Mouse (Mus musculus) liver, embryonic 11.5 days (tissue): ENCODE results near the gene Rhbdf2. TPM values are rescaled to one million over a fixed set of nuclear protein-coding genes. Genes with fewer than 3 reads are reported as not detected.

Experiments used
- ATAC-seq: fragments of 200-750 bp; cut with Nextera tagmentation; replicated peaks from 2 replicates; pipeline ENCODE4 v1.8.0; 2017; ENCODE audit warnings: moderate number of reproducible peaks, mild to moderate bottlenecking, moderate TSS enrichment, moderate library complexity; ENCODE audit not compliant: low FRiP score
- DNase-seq: peaks from one replicate; pipeline ENCODE4 v3.0.0-alpha.2; 2017; ENCODE audit warnings: low spot score
- H3K27ac ChIP-seq: fragments of 300-500 bp; sonication (generic); 2 replicates; pipeline ENCODE4 v1.5.1; 2014; ENCODE audit warnings: mild to moderate bottlenecking, low read depth, low read length, control low read depth
- H3K27me3 ChIP-seq: fragments of 300-500 bp; sonication (generic); replicated peaks from 2 replicates; pipeline ENCODE4 v1.6.1; 2014; ENCODE audit warnings: low read length, mixed read lengths; ENCODE audit not compliant: control insufficient read depth, insufficient read depth
- H3K36me3 ChIP-seq: fragments of 300-500 bp; sonication (generic); 2 replicates; pipeline ENCODE4 v1.6.1; 2014; ENCODE audit warnings: mild to moderate bottlenecking, low read length, moderate library complexity, mixed read lengths; ENCODE audit not compliant: control insufficient read depth, insufficient read depth
- H3K4me1 ChIP-seq: fragments of 300-500 bp; sonication (generic); replicated peaks from 2 replicates; pipeline ENCODE4 v1.6.1; 2014; ENCODE audit warnings: low read length, mixed read lengths; ENCODE audit not compliant: control insufficient read depth, insufficient read depth
- H3K4me2 ChIP-seq: fragments of 300-500 bp; sonication (generic); 2 replicates; pipeline ENCODE4 v1.6.1; 2014; ENCODE audit warnings: mild to moderate bottlenecking, control low read depth, moderate library complexity
- H3K4me3 ChIP-seq: fragments of 300-500 bp; sonication (generic); 2 replicates; pipeline ENCODE4 v1.5.1; 2014; ENCODE audit warnings: low read depth, low read length, control low read depth
- H3K9ac ChIP-seq: fragments of 300-500 bp; sonication (generic); 2 replicates; pipeline ENCODE4 v1.6.1; 2014; ENCODE audit warnings: low read depth, low read length, control low read depth
- H3K9me3 ChIP-seq: fragments of 300-500 bp; sonication (generic); 2 replicates; pipeline ENCODE4 v1.6.1; 2016; ENCODE audit warnings: low read length, inconsistent platforms, mixed read lengths; ENCODE audit not compliant: control insufficient read depth
- WGBS: fragments of 180-500 bp; shearing (Covaris S2); extraction: QIAGEN DNeasy Blood & Tissue Kit; methylation state at CpG from one replicate; pipeline ENCODE4 v1.1.7; 2014; 5-methylcytosine and 5-hydroxymethylcytosine counted together
- polyA plus RNA-seq: library from polyadenylated mRNA; unstranded; fragments of >200 nt; fragmentation: Nextera tagmentation; extraction: Ambion mirVana; gene quantifications from 2 replicates; pipeline ENCODE4 v1.2.1, GENCODE M21; 2014

Rhbdf2 gene
- polyA plus RNA-seq, 1 experiment from 2014 or later = 10.6 TPM

DNA sequence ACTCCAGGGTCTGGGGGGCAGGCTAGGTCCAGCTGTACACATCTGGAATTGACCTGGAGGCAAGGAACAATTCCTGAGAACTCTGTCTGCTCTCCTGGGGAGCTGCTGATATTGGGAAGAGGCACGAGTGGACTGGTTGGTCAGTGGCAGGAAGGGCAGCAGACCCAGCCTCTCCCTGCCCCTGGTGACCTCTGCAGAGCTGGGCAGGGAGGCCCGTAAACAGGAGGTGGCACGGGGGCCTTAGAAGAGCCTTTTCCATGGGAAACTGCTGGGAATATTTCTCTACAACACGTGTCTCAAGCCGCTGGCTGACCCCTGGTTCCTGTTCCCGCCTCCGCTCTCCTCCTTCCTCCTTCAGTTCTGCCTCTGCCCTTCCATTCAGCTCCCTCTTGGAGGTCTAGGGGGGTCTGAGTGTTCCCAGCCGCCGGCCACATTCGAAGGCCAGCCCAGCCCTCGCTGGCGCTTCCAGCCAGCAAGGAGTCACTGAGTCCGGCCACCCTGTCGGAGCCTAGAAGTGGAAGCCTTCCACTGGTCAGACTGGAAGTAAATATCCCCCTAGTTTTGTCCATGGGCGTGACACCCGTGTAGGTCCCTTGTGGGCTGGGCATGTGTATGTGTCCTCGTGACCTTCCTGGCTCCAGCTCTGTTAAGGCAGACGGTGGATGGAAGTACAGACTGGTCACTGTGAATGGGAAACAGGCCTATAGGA is 21.5 kb upstream of the Rhbdf2 start:
- no peak overlapping the region for H3K4me2 ChIP-seq
- peak overlapping the region; percentile 31; the same call in 1 of the 2 replicates for H3K9ac ChIP-seq
- H3K9me3 ChIP-seq = no peaks in the 10 kb centered on the region
- no peak for ATAC-seq
- no peak overlapping the region for H3K4me3 ChIP-seq
- H3K4me1 ChIP-seq = peaks cover 41% of the 10 kb centered on the region
- 62% methylated on average over 18 of the region's 18 CpGs for WGBS
- H3K27me3 ChIP-seq = peaks cover 28% of the 10 kb centered on the region
- no peak for DNase-seq
- H3K27ac ChIP-seq = peak overlapping the region; percentile 79; the same call in 1 of the 2 replicates
- no peaks in the 10 kb centered on the region for H3K36me3 ChIP-seq

DNA sequence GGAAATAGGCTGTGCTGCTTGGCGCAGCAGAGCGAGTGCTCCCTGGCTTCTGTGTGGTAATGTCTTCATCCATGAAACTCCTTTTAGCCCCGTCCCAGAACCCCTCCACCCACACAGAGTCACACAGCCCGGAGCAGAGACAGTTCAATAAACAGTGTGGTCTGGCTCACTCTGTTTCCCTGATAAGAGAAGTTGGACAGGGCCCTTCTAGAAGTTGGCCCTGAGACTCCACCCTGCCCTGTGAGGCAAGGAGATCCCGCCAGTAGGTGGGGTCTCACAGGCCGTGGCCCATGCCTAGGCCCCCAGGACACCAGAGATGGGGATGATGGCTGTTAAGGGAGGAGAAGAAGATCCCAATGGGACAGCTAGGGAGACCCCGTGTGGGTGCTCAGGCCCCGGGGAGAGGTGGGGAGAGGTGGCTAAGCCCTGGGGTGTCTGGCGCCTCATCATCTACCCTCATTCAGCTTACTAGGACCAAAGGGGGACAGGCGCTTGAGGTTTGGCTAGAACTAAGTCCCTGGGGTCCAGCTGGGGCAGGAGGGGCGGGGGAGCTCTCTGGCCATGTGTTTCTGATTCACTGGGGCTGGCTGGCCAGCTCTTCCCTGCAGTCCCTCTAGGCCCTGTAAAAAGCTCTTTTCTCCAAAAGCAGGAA is 20.6 kb upstream of the Rhbdf2 start:
- Histone ChIP-seq H3K9me3 (no peaks in the 10 kb centered on the region), H3K4me2 (peak overlapping the region; percentile 35), H3K9ac (peak overlapping the region; percentile 57), H3K4me3 (no peak overlapping the region), H3K27me3 (peaks cover 19% of the 10 kb centered on the region), H3K36me3 (no peaks in the 10 kb centered on the region), H3K4me1 (peaks cover 40% of the 10 kb centered on the region), H3K27ac (peak overlapping the region; percentile 79)
- DNase-seq (peak; percentile 55), ATAC-seq (peak; percentile 89)
- WGBS = 34% methylated on average over 11 of the region's 11 CpGs

DNA sequence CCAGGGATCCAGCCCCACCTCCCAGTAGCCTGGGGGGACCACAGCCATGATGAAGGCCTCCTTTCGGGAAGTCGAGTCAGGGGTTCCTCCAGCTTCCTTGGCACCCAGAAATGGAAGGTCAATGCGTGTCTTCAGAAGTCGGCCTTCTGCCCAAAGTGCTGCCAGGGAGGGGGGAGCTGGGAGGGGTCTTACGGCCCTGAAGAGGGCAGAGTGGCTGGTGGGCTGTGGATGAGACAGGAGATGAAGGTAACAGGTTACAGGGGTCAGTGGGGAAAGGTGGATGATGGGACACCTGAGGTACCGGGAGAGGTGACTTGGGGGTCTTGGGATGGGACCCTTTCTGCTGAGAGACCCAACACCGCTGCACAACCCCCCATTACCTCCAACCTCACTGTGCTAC is 20.0 kb upstream of the Rhbdf2 start:
- no peak overlapping the region for H3K9ac ChIP-seq
- peak overlapping the region; percentile 79; the same call in 1 of the 2 replicates for H3K27ac ChIP-seq

DNA sequence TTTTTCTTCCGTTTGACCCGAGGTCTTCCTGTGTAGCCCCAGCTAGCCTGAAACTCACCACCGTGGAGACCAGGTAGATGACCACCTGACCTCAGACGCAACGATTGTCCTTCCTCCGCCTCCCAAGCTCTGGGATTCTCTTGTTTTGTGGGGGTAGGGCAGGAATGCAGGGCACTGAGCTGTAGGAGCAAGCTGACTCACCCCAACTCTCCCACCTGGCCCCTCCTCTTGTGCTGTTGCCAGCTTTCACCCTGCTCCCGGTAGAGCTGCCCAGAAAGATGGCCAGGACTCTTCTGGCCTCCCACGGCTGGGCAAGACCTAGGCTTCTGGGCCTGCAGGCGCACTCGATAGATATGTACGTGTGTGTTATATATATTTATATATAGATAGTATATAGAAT is 19.3 kb upstream of the Rhbdf2 start:
- ATAC-seq (no peak), DNase-seq (no peak)
- peaks cover 36% of the 10 kb centered on the region for H3K4me1 ChIP-seq
- no peak overlapping the region for H3K9ac ChIP-seq
- 68% methylated on average over 11 of the region's 11 CpGs for WGBS
- H3K27ac ChIP-seq = no peak overlapping the region
- peaks cover 6% of the 10 kb centered on the region; the same call in 1 of the 2 replicates for H3K27me3 ChIP-seq
- H3K36me3 ChIP-seq = no peaks in the 10 kb centered on the region
- no peak overlapping the region for H3K4me3 ChIP-seq
- no peaks in the 10 kb centered on the region for H3K9me3 ChIP-seq
- H3K4me2 ChIP-seq = no peak overlapping the region

More for the DNA sequence above, 20.0 kb upstream of the Rhbdf2 start:
- Histone ChIP-seq H3K36me3 (no peaks in the 10 kb centered on the region), H3K4me3 (no peak overlapping the region), H3K9me3 (no peaks in the 10 kb centered on the region), H3K4me2 (no peak overlapping the region), H3K27me3 (peaks cover 12% of the 10 kb centered on the region; the same call in 1 of the 2 replicates), H3K4me1 (peaks cover 39% of the 10 kb centered on the region)
- ATAC-seq (no peak), DNase-seq (no peak)
- 85% methylated on average over 7 of the region's 7 CpGs for WGBS

DNA sequence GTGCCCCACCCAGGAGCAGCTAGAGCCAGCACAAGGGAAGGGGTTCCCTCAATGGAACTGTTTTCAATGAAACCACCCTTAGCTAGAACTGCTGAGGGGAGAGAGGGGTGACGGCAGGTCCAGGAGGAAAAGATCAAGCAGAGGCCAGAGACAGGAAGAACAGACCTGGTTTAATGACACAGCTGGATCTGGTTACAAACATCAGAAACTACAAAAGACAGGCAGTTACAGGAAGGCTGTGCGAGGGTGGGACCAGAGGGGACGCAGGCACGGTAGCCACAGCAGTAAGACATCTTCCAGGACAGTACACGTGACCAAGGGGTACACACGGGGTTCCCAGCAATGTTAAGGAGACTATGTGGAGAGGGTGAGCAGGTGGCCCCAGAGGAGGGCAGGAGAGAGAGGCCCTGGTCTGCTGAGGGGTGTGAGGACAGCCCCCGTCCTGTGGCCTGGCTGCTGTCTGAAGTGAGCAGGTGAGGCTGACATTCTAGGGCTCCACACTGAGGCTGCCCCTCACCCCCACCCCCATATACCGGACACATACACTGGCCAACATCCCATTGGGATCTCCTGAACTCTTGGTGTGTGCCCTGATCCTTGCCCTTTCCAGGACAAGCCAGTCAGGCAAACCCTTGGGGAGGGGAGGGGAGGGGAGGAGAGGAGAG is 18.8 kb upstream of the Rhbdf2 start:
- H3K9ac ChIP-seq = no peak overlapping the region
- H3K36me3 ChIP-seq = no peaks in the 10 kb centered on the region
- ATAC-seq (no peak), DNase-seq (no peak)
- WGBS = 60% methylated on average over 8 of the region's 8 CpGs
- no peak overlapping the region for H3K27ac ChIP-seq
- H3K4me2 ChIP-seq = no peak overlapping the region
- H3K27me3 ChIP-seq = peaks cover 2% of the 10 kb centered on the region; the same call in 1 of the 2 replicates
- H3K4me1 ChIP-seq = peaks cover 36% of the 10 kb centered on the region
- H3K4me3 ChIP-seq = no peak overlapping the region
- H3K9me3 ChIP-seq = no peaks in the 10 kb centered on the region

DNA sequence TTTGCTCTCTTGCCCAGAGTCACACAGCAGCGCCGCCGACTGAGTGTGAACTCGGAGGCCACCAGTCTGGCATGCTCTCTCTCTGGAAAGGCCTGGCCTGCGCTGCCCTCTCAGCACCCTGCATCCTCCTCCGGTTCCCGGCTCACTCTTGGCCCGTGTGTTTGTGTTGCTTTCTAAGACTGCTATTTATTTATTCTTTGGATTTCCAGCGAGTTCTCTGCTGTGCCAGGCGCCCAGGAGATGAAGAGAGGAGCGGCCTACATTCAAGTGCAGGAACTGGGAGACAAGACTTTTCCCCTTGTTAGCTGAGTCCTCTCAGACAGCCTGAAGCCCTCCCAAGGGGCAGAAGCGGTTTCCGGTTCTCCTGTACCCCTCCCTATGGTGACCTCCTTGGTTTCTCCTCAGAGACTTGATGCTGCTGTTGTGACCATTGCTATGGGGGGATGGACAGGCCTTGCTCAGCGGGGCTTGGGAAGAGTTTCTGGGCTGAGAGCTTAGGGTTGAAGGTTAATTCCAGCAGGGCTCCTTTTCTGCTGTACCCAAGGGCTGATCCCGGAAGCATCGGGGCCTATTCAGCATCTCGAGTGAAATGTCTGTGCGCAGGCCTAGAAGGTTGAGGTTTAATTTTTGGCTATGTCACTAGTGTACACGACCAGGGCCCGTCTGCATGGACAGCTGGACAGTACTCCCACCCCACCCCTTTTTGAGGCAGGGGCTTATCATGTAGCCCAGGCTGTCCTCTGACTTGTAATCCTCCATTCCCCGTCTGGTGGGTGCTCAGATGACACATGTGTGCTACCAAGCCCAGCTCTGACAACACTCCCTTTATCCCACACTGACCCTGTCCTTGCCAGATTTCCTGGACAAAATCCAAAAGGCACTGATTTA is 17.6 kb upstream of the Rhbdf2 start:
- WGBS = 52% methylated on average over 21 of the region's 21 CpGs
- H3K27me3 ChIP-seq = peaks cover 2% of the 10 kb centered on the region; the same call in 1 of the 2 replicates
- no peaks in the 10 kb centered on the region for H3K9me3 ChIP-seq
- DNase-seq (no peak), ATAC-seq (no peak)
- peaks cover 36% of the 10 kb centered on the region for H3K4me1 ChIP-seq
- no peak overlapping the region for H3K4me3 ChIP-seq
- no peaks in the 10 kb centered on the region for H3K36me3 ChIP-seq
- no peak overlapping the region for H3K4me2 ChIP-seq
- no peak overlapping the region for H3K9ac ChIP-seq
- no peak overlapping the region for H3K27ac ChIP-seq

DNA sequence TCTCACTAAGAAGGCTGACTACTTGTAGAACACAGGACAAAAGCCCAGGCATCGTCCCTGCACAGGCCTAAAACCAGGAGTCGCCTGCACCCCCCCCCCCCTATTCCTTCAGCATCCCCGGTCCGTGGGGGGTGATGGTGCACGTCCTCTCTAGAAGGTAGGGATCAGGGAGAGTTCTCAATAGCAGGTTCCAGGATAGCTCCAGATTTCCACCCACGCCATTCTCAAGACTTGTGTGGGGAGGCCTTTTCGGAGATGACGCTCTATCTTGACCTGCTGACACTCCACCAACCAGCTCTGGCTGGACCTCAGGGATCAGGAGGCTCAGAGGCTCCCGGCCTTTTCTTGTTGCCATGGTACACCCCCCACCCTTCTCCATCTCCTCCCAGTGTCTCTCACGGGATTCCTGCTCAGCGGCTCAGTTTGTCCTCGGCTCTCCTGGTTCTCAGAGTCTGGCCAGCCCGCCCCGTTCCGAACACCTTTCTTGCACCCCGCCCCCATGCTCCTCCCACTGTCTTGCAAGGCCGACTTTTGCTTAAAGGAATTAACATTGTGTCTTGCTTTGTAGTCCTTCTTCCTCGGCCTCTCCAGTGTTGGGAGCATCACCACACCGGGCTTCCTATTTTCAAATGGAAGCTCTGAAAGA is 16.9 kb upstream of the Rhbdf2 start:
- DNase-seq (no peak), ATAC-seq (no peak)
- H3K27me3 ChIP-seq = peaks cover 2% of the 10 kb centered on the region; the same call in 1 of the 2 replicates
- WGBS = 16% methylated on average over 19 of the region's 19 CpGs
- no peaks in the 10 kb centered on the region for H3K36me3 ChIP-seq
- no peak overlapping the region for H3K4me3 ChIP-seq
- H3K27ac ChIP-seq = no peak overlapping the region
- peaks cover 35% of the 10 kb centered on the region for H3K4me1 ChIP-seq
- no peaks in the 10 kb centered on the region for H3K9me3 ChIP-seq
- no peak overlapping the region for H3K9ac ChIP-seq
- H3K4me2 ChIP-seq = peak overlapping the region; percentile 47
